Mouse (Mus musculus): Measurements from ENCODE around the gene Olig3. TPM values are rescaled to one million over a fixed set of nuclear protein-coding genes. Genes with fewer than 3 reads are reported as not detected.

The Olig3 gene
- total and polyA plus RNA-seq, 3 experiments, result not detected

- TF ChIP-seq RCOR1 (conservative IDR thresholded peaks at IDR 0.05; ENCODE audit: low read depth, low read length) (no peak), CHD2 (IDR thresholded peaks at IDR 0.05; ENCODE audit: low read length) (no peak)
- no peak overlapping the region for H3K4me2 ChIP-seq (ENCODE audit: insufficient read depth, low read depth, poor library complexity, severe bottlenecking)
- no peaks in the 10 kb centered on the region for H3K9me3 ChIP-seq (replicated peaks; ENCODE audit: low read length)
- H3K27ac ChIP-seq (ENCODE audit: insufficient read depth, low read depth), result no peak overlapping the region
- no peak for DNase-seq (ENCODE audit: extremely low read depth)
- no peaks in the 10 kb centered on the region for H3K79me2 ChIP-seq (replicated peaks; ENCODE audit: control insufficient read depth, extremely low read depth, insufficient read depth, poor library complexity, severe bottlenecking)
- in situ Hi-C loops (cut with MboI; ENCODE audit: low pct_ligation_motif_present, low pct_unique_long_range_greater_than_20kb, low sequenced_read_pairs) (no loop called here), dilution Hi-C loops (cut with MboI; ENCODE audit: extremely low pct_ligation_motif_present, extremely low pct_unique_long_range_greater_than_20kb, low sequenced_read_pairs) (no loop called here)
- H3K9ac ChIP-seq (ENCODE audit: insufficient read depth, low read depth), result no peak overlapping the region
- H3K4me1 ChIP-seq (ENCODE audit: control insufficient read depth in 1 of 2, insufficient read depth in 2 of 2), result peaks cover 5 to 10% of the 10 kb centered on the region in 2 experiments
- no peaks in the 10 kb centered on the region for H3K27me3 ChIP-seq (replicated peaks)
- no peak overlapping the region for H3K4me3 ChIP-seq (replicated peaks in 1 of 3; ENCODE audit: low read depth in 2 of 3, low read length in 2 of 3, poor library complexity in 1 of 3)
- H3K36me3 ChIP-seq (replicated peaks in 1 of 2; ENCODE audit: control insufficient read depth in 1 of 2, insufficient read depth in 1 of 2, low read length in 1 of 2), result no peaks in the 10 kb centered on the region
Observed at GRCm38 (mm10) chr10:19391819-19392218, 35.5 kb downstream of the Olig3 start.

- DNase-seq (ENCODE audit: extremely low read depth), result peak; percentile 64
- dilution Hi-C loops (cut with MboI; ENCODE audit: extremely low pct_ligation_motif_present, extremely low pct_unique_long_range_greater_than_20kb, low sequenced_read_pairs), result no loop called here
- Histone ChIP-seq H3K9me3 (replicated peaks; ENCODE audit: low read length) (no peaks in the 10 kb centered on the region), H3K4me2 (ENCODE audit: insufficient read depth, low read depth, poor library complexity, severe bottlenecking) (peak overlapping the region; percentile 7; the same call in 1 of the 2 replicates), H3K9ac (ENCODE audit: insufficient read depth, low read depth) (no peak overlapping the region), H3K36me3 (replicated peaks in 1 of 2; ENCODE audit: control insufficient read depth in 1 of 2, insufficient read depth in 1 of 2, low read length in 1 of 2) (no peaks in the 10 kb centered on the region), H3K4me1 (ENCODE audit: control insufficient read depth in 1 of 2, insufficient read depth in 2 of 2) (peaks cover 14 to 24% of the 10 kb centered on the region in 2 experiments), H3K27me3 (replicated peaks) (no peaks in the 10 kb centered on the region), H3K27ac (ENCODE audit: insufficient read depth, low read depth) (no peak overlapping the region), H3K4me3 (replicated peaks in 1 of 3; ENCODE audit: low read depth in 2 of 3, low read length in 2 of 3, poor library complexity in 1 of 3) (no peak overlapping the region), H3K79me2 (replicated peaks; ENCODE audit: control insufficient read depth, extremely low read depth, insufficient read depth, poor library complexity, severe bottlenecking) (no peaks in the 10 kb centered on the region)
- in situ Hi-C loops (cut with MboI; ENCODE audit: low pct_ligation_motif_present, low pct_unique_long_range_greater_than_20kb, low sequenced_read_pairs), result no loop called here
- no peak for TF ChIP-seq ZNF384 (IDR thresholded peaks at IDR 0.05; ENCODE audit: low read depth, low read length)
- peak; percentile 32; the same call in 1 of the 2 replicates for TF ChIP-seq MAX (IDR thresholded peaks at IDR 0.05; ENCODE audit: low read length)
- TF ChIP-seq IRF4 (IDR thresholded peaks at IDR 0.05; ENCODE audit: low read depth, low read length), result 0 out of 2 replicates have a peak, but pooled peaks have one; percentile 32
- TF ChIP-seq EP300 (IDR thresholded peaks at IDR 0.05; ENCODE audit: low read length), result peak; percentile 38; the same call in 1 of the 2 replicates
- peak; percentile 66; the same call in 1 of the 2 replicates for TF ChIP-seq SIN3A (IDR thresholded peaks at IDR 0.05; ENCODE audit: low read length)
- peak; percentile 31; the same call in 1 of the 2 replicates for TF ChIP-seq TCF12 (IDR thresholded peaks at IDR 0.05; ENCODE audit: low read depth, low read length)
- TF ChIP-seq USF1 (IDR thresholded peaks at IDR 0.05; ENCODE audit: low read depth, low read length), result peak; percentile 17; the same call in 1 of the 2 replicates
- no peak for TF ChIP-seq TBP (conservative IDR thresholded peaks at IDR 0.05; ENCODE audit: low read depth, low read length)
- no peak for TF ChIP-seq ZKSCAN1 (IDR thresholded peaks at IDR 0.05; ENCODE audit: borderline replicate concordance, low read depth, low read length)
- TF ChIP-seq ELF1 (IDR thresholded peaks at IDR 0.05; ENCODE audit: low read depth, low read length), result no peak
- TF ChIP-seq ETS1 (conservative IDR thresholded peaks at IDR 0.05; ENCODE audit: low read depth, low read length), result peak; percentile 45
Observed at GRCm38 (mm10) chr10:19396485-19397137, 40.3 kb downstream of the Olig3 start.
